8 mouse cellular contexts compared by ENCODE assay signal in the genomic region with DNA sequence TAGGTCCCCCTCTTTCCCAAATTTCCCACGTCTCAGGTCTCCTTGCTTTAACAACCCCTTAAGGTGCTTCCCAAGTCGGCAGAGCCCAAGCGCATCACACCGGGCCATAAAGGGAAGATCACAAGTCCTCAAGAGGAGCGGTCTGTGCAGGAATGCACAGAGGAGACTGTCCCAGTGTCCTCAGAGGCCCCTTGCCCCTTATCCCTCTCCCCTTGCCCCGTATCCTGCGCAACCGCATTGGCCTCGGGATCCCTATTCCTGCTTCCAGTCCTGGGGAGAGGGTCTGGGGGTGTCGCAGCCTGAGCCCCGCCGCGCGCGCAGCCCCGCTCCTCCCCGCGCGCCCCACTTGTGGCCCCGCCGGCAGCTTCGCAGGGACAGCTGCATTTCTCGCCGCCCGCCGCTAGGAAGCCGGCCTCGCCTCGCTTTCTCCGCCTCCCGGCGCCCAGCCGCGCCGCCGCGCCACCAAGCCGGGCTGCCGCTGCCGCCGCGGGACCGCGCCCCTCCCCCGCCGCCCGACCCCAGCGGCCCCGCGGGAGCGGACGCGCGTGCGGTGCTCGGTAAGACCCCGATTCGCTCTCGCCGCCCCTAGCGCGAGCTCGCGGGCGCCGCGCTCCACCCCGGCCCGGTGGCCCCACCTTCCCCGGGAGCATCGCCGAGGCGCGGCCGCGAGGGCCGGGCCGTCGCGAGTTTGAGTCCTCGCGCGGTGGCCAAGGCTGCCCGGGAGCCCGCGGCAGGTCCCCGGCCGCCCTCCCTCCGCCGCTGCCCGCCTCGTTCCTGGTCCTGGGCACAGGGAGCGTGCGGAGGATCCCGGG. TPM values are rescaled to one million over a fixed set of nuclear protein-coding genes. Genes with fewer than 3 reads are reported as not detected.
DNase-seq lines count a peak whose midpoint lies in the region; ATAC-seq and TF ChIP-seq lines count a peak whose summit lies in the region.

No protein-coding gene starts in this region.

- H3K4me1 ChIP-seq in hindbrain, postnatal 0 days (ENCODE audit: insufficient read depth, low read length): peaks cover 17% of the 10 kb centered on the region
- H3K4me1 ChIP-seq in megakaryocyte, embryonic 14.5 days: peaks cover 74% of the 10 kb centered on the region

- CTCF ChIA-PET in Patski (lab: Charles Lee): interaction anchor here (0.9 to 1.1 kb wide), 3 partner anchors 29 to 81 kb away, joined by 3 to 5 read pairs (median 4); no protein-coding TSS in a partner anchor

- no peaks in the 10 kb centered on the region for H3K27me3 ChIP-seq in Patski
- H3K27me3 ChIP-seq in hindbrain, postnatal 0 days (ENCODE audit: insufficient read depth, low read length): no peaks in the 10 kb centered on the region
- H3K27me3 ChIP-seq in megakaryocyte, embryonic 14.5 days (replicated peaks): no peaks in the 10 kb centered on the region

- H3K4me2 ChIP-seq in hindbrain, postnatal 0 days (ENCODE audit: low read depth, low read length): peak overlapping the region; percentile 82

- ATAC-seq in Patski: peak; percentile 62
- ATAC-seq in hindbrain, postnatal 0 days: peak; percentile 76

- H3K36me3 ChIP-seq in hindbrain, postnatal 0 days (ENCODE audit: insufficient read depth, low read length): no peaks in the 10 kb centered on the region
- H3K36me3 ChIP-seq in megakaryocyte, embryonic 14.5 days (replicated peaks; ENCODE audit: low read length): peaks cover 35% of the 10 kb centered on the region

- H3K9me3 ChIP-seq in hindbrain, postnatal 0 days (ENCODE audit: low read length): no peaks in the 10 kb centered on the region
- H3K9me3 ChIP-seq in megakaryocyte, embryonic 14.5 days: no peaks in the 10 kb centered on the region

- in situ Hi-C loops in Patski (cut with MboI; ENCODE audit: low pct_unique_long_range_greater_than_20kb): loop anchor here (5.0 kb wide), 1 partner anchor 63 kb away; no protein-coding TSS in a partner anchor

- peak overlapping the region; percentile 95 for H3K27ac ChIP-seq in hindbrain, postnatal 0 days

- peak overlapping the region; percentile 97 for H3K9ac ChIP-seq in hindbrain, postnatal 0 days (replicated peaks; ENCODE audit: low read length)

- peak; percentile 83 for TF ChIP-seq CTCF in Patski (IDR thresholded peaks at IDR 0.05)
- no peak for TF ChIP-seq CTCF in hindbrain, postnatal 0 days (IDR thresholded peaks at IDR 0.05; ENCODE audit: low read depth)

- WGBS in hindbrain, postnatal 0 days: under 1% methylated on average over 56 of the region's 95 CpGs

- intact Hi-C loops in left cerebral cortex, postnatal 10 days (cut with DNase I): loop anchor here (5.0 kb wide), 1 partner anchor 53 kb away; no protein-coding TSS in a partner anchor

- DNase-seq in Patski (ENCODE audit: low read depth, low spot score): no peak
- DNase-seq in cerebellum, postnatal 10 days: peak; percentile 87 to 88
- peak; percentile 80 for DNase-seq in gastrocnemius, adult 18-20 months (ENCODE audit: low spot score)
- DNase-seq in hindbrain, postnatal 0 days (ENCODE audit: low spot score): peak; percentile 86
- peak; percentile 56 to 89 for DNase-seq in left cerebral cortex, postnatal 10 days (ENCODE audit: extremely low spot score in 1 of 2, low spot score in 2 of 2)
- peak; percentile 81 to 85 for DNase-seq in right cerebral cortex, postnatal 10 days (ENCODE audit: low spot score in 2 of 2)
- DNase-seq in urinary bladder, postnatal 36 days (ENCODE audit: low spot score in 2 of 2): peak; percentile 74 to 77

- POLR2A ChIA-PET in Patski (lab: Charles Lee): interaction anchor here (0.8 to 2.3 kb wide), 5 partner anchors 9 to 84 kb away, joined by 3 to 11 read pairs (median 3); no protein-coding TSS in a partner anchor

- peak overlapping the region; percentile 87 for H3K4me3 ChIP-seq in hindbrain, postnatal 0 days (ENCODE audit: low read length)
- H3K4me3 ChIP-seq in megakaryocyte, embryonic 14.5 days (replicated peaks): peak overlapping the region; percentile 92

RNA-seq across cellular contexts. Expression of a gene that starts 1.1 kb away (rescaled TPM):
- polyA plus RNA-seq in Patski (2021): 42.0 TPM
- total RNA-seq in gastrocnemius, adult 18-20 months (2021): 100 to 1,000 TPM in 1 of 2 experiments, 10 to 100 TPM in 1; 95.6 to 121 TPM
- 33.6 and 44.6 TPM in 2 replicates for total RNA-seq in hindbrain, postnatal 0 days (2014; rRNA removed)
- polyA plus RNA-seq in hindbrain, postnatal 0 days (2015; fragmentation: Nextera tagmentation; extraction: Ambion mirVana): 35.8 and 40.9 TPM in 2 replicates
- 10 to 100 TPM; 37.1 to 43.6 TPM for total RNA-seq in left cerebral cortex, postnatal 10 days (2021)
- 294 and 346 TPM in 2 replicates for polyA plus RNA-seq in megakaryocyte, embryonic 14.5 days (2012; ENCODE audit: insufficient read depth, low replicate concordance)

RNA-seq across cellular contexts. Expression of a gene that starts 30.9 kb away (rescaled TPM):
- 56.7 TPM for polyA plus RNA-seq in Patski (2021)
- 10 to 100 TPM; 84.6 to 89.9 TPM for total RNA-seq in gastrocnemius, adult 18-20 months (2021)
- total RNA-seq in hindbrain, postnatal 0 days (2014; rRNA removed): 32.7 and 33.5 TPM in 2 replicates
- polyA plus RNA-seq in hindbrain, postnatal 0 days (2015; fragmentation: Nextera tagmentation; extraction: Ambion mirVana): 29.2 and 31.9 TPM in 2 replicates
- 10 to 100 TPM; 23.6 to 25.5 TPM for total RNA-seq in left cerebral cortex, postnatal 10 days (2021)
- polyA plus RNA-seq in megakaryocyte, embryonic 14.5 days (2012; ENCODE audit: insufficient read depth, low replicate concordance): 5.8 and 9.9 TPM in 2 replicates

RNA-seq across cellular contexts. Expression of a gene that starts 51.8 kb away (rescaled TPM):
- 301 TPM for polyA plus RNA-seq in Patski (2021)
- 10 to 100 TPM; 53.7 to 75.2 TPM for total RNA-seq in gastrocnemius, adult 18-20 months (2021)
- total RNA-seq in hindbrain, postnatal 0 days (2014; rRNA removed): 277 and 332 TPM in 2 replicates
- 124 and 130 TPM in 2 replicates for polyA plus RNA-seq in hindbrain, postnatal 0 days (2015; fragmentation: Nextera tagmentation; extraction: Ambion mirVana)
- total RNA-seq in left cerebral cortex, postnatal 10 days (2021): 100 to 1,000 TPM; 172 to 198 TPM
- 25.7 and 74.9 TPM in 2 replicates for polyA plus RNA-seq in megakaryocyte, embryonic 14.5 days (2012; ENCODE audit: insufficient read depth, low replicate concordance)
